Mouse (Mus musculus) splenic B cell, adult 2 months (primary cell): ENCODE measurements around the gene Cox6b2.

ENCODE experiments used
- DNase-seq: peaks from one replicate; pipeline ENCODE4 v3.0.0-alpha.2; 2011; ENCODE audit warnings: low read depth, low spot score
- H3K27me3 ChIP-seq: 2 replicates; pipeline ENCODE4 v1.6.1; 2012; ENCODE audit warnings: mild to moderate bottlenecking, low read length, moderate library complexity, mixed read lengths; ENCODE audit not compliant: control insufficient read depth, poor library complexity, insufficient read depth, severe bottlenecking
- H3K36me3 ChIP-seq: 2 replicates; pipeline ENCODE4 v1.6.1; 2012; ENCODE audit warnings: mild to moderate bottlenecking, low read length, moderate library complexity, mixed read lengths; ENCODE audit not compliant: control insufficient read depth, poor library complexity, insufficient read depth, severe bottlenecking

The Cox6b2 gene

DNA sequence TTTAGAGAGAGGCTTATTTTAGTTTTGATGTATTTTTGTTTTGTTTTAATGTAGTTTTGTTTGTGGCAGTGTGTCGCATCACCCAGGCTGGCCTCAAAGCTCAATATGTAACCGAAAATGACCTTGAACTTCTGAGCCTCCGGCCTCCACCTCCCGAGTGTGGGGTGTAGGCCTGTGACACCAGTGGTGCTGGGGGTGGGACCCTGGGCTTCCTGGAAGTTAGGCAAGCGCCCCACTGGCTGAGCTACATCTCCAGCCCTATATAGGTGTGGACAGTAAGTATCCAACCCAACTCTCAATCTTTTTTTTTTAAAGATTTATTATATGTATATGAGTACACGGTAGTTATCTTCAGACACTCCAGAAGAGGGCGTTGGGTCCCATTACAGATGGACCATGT, 49.7 kb downstream of the Cox6b2 start:
- no peak for DNase-seq
- Histone ChIP-seq H3K36me3 (no peaks in the 10 kb centered on the region), H3K27me3 (no peaks in the 10 kb centered on the region)

DNA sequence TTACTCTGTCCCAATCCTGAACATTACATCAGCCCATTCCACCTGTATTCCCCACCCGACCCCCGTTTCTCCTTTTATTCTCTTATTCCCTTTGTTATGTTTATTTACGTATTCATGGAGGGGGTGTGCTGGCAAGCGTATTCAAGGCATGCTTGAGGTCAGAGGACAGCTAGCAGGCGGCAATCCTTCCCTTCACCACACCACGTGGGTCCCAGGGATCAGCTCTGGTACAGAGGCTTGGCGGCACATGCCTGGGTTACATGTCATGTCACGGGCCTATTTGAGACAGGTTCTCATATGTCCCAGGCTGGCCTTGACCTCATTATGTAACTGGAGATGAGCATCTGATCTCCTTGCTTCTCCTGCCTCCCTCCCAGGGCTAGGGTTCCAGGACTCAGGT, 50.6 kb downstream of the Cox6b2 start:
- DNase-seq: no peak
- H3K36me3 ChIP-seq: no peaks in the 10 kb centered on the region
- no peaks in the 10 kb centered on the region for H3K27me3 ChIP-seq
